Mouse (Mus musculus): ENCODE data around the gene Ehbp1. TPM values are rescaled to one million over a fixed set of nuclear protein-coding genes. Genes with fewer than 3 reads are reported as not detected.

Gene Ehbp1
- polyA plus RNA-seq, 1 experiment = 24.8 TPM

DNA sequence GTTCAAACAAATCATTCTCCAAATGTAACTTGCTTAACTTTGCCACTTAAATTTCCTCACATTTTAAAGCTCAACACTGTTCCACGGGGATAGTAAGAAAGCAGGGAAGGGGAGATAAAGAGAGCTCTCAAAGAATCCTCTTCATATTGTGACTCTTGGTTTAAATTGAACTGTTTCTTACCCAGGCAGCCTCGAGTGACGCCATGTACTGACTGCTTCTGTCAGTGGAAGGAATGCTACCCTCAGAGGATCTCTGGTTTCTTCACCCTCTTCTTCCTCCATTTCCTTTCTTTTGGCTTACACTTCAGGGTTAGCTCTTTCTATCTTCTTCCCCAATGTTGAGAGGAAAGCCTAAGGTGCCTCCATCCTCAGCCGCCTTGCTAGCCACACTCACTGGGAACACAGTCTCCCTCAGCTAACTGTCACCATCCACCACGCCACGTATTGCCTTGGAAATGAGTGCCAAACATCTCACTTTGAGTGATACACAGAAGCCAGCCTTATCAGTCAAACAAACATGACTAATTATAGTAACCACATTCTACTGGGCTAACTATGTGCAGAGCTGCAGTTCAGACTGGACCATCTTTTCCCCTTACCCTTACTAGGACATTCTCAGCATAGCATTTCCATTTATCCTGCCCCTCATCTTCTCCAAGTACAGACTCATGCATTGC lies 171.0 kb downstream of the Ehbp1 start:
- 95% methylated on average over 6 of the region's 6 CpGs for WGBS
- no peak for DNase-seq
- no peaks in the 10 kb centered on the region for H3K27me3 ChIP-seq (ENCODE audit: control insufficient read depth, insufficient read depth, low read length)
- H3K4me3 ChIP-seq (replicated peaks; ENCODE audit: insufficient read depth, low read depth, low read length) = no peak overlapping the region
- H3K4me1 ChIP-seq (ENCODE audit: control insufficient read depth, insufficient read depth, low read length) = no peaks in the 10 kb centered on the region
- TF ChIP-seq CTCF (IDR thresholded peaks at IDR 0.05; ENCODE audit: borderline replicate concordance, insufficient read depth, low read depth, low read length) = no peak
- no peak for TF ChIP-seq POLR2A (IDR thresholded peaks at IDR 0.05; ENCODE audit: borderline replicate concordance, insufficient read depth, low read length)
- H3K27ac ChIP-seq (ENCODE audit: insufficient read depth, low read length) = no peak overlapping the region

DNA sequence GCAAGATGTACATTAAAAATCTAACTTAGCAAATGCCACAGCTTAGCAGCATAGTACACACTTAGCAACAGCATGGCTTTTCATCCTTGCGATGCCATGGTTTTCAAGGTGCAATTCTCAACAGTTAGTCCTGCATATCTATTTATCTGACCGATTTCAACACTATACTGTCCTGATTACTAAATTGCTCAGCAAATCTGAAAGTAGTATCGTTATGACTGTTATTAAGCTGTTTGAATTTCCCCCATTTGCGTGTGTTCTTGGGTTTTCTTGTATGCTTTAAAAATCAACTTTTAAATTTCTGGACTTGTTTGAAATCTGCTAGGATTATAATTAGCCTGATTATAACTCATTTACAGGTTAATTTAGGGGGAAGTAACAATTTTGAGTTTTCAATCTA lies 184.2 kb downstream of the Ehbp1 start:
- Histone ChIP-seq H3K4me3 (replicated peaks; ENCODE audit: insufficient read depth, low read depth, low read length) (no peak overlapping the region), H3K27me3 (ENCODE audit: control insufficient read depth, insufficient read depth, low read length) (no peaks in the 10 kb centered on the region), H3K27ac (ENCODE audit: insufficient read depth, low read length) (no peak overlapping the region), H3K4me1 (ENCODE audit: control insufficient read depth, insufficient read depth, low read length) (no peaks in the 10 kb centered on the region)
- DNase-seq = no peak
- WGBS = 95% methylated on average over 4 of the region's 4 CpGs
- TF ChIP-seq POLR2A (IDR thresholded peaks at IDR 0.05; ENCODE audit: borderline replicate concordance, insufficient read depth, low read length) = no peak
- TF ChIP-seq CTCF (IDR thresholded peaks at IDR 0.05; ENCODE audit: borderline replicate concordance, insufficient read depth, low read depth, low read length) = no peak

DNA sequence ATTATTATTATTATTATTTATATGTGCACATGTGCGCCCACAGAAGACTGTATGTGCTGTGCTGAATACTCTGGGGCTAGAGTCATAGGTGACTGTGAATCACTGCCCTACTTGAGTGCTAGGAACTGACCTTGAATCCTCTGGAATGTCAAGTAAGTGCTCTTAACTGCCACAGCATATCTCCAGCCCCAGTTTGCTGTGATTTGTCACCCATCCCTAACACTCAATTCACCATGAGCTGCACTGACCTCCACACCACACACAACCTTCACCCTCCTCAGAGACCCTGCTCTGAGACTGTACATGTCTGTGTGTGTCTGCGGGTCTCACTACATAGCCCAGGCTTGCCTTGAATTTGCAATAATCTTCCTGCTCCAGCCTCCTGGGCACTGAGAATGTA lies 185.9 kb downstream of the Ehbp1 start:
- H3K4me3 ChIP-seq (replicated peaks; ENCODE audit: insufficient read depth, low read depth, low read length) = no peak overlapping the region
- TF ChIP-seq CTCF (IDR thresholded peaks at IDR 0.05; ENCODE audit: borderline replicate concordance, insufficient read depth, low read depth, low read length) (no peak), POLR2A (IDR thresholded peaks at IDR 0.05; ENCODE audit: borderline replicate concordance, insufficient read depth, low read length) (no peak)
- H3K4me1 ChIP-seq (ENCODE audit: control insufficient read depth, insufficient read depth, low read length) = no peaks in the 10 kb centered on the region
- no peak overlapping the region for H3K27ac ChIP-seq (ENCODE audit: insufficient read depth, low read length)
- WGBS = 100% methylated on average over 2 of the region's 2 CpGs
- no peak for DNase-seq
- H3K27me3 ChIP-seq (ENCODE audit: control insufficient read depth, insufficient read depth, low read length) = no peaks in the 10 kb centered on the region

DNA sequence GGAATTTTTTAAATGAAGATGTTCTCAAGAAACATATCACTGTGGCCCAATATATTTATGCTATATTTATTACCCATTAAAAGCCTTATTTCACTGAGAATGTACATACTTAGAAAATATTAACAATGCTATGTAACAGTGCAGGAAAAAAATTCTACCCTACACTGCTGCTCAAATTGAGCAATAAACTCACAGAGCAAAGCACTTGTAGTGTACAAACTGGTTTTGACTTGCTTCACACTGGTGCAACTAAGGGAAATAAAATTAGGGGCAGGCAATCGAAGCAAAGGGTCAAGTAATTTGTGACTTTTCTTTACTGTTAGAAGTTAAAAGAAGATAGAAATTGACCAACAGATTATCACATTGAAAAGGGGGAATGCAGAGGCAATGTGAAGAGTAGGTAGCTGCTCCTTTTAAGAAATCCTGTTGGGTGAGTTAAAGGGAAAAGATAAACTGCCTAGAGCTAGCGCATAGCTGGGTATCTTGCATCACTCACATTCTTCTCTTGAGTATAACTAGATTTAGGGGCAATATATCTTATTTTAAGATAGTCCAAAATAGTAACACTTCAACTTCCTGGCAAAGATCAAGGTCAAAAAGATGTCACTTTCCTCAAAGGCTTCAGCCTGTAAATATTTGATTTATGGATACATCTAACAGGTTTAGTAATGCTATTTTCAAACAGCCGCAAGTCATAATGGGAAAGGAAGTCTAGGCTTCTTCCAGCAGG lies 186.6 kb downstream of the Ehbp1 start:
- no peak overlapping the region for H3K4me3 ChIP-seq (replicated peaks; ENCODE audit: insufficient read depth, low read depth, low read length)
- H3K27ac ChIP-seq (ENCODE audit: insufficient read depth, low read length) = no peak overlapping the region
- WGBS = 93% methylated on average over 3 of the region's 3 CpGs
- H3K27me3 ChIP-seq (ENCODE audit: control insufficient read depth, insufficient read depth, low read length) = no peaks in the 10 kb centered on the region
- no peaks in the 10 kb centered on the region for H3K4me1 ChIP-seq (ENCODE audit: control insufficient read depth, insufficient read depth, low read length)
- no peak for DNase-seq
- TF ChIP-seq POLR2A (IDR thresholded peaks at IDR 0.05; ENCODE audit: borderline replicate concordance, insufficient read depth, low read length) = no peak
- TF ChIP-seq CTCF (IDR thresholded peaks at IDR 0.05; ENCODE audit: borderline replicate concordance, insufficient read depth, low read depth, low read length) = no peak

DNA sequence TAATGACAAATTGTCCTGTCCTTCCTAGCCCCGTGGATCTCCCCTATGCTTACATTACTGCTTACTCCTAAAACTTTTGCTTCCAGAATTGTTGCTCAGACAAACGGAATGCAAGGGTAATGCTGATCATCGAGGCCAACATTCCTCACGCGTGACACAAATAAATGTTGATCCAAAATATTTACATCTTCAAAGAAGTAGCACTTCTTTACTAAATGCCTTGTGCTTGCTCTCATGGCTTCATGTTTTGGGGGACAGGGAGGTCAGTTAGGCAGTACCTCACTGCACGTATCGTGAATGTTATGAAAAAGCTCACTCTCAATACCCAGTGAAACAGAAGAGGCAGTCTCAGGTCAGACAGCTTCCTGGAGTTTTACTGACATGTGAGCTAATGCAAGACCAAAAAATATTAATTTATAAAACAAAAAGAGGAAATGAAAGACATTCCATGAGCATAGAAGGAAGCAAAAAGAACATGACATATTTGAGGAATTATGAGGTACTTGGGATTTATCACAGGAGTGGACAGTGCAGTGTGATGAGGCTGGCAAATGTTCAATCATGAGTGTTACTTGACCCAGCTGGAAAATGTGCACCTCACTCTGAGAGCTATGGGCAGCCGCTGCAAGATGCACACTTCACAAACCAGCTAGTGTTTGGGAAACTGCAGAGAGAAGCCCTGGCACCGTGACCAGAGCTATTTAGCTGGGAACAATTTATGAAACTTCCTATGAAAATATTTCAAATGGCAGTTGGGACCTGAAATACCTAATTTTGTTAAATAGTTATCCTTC lies 187.4 kb downstream of the Ehbp1 start:
- WGBS = 83% methylated on average over 9 of the region's 9 CpGs
- TF ChIP-seq CTCF (IDR thresholded peaks at IDR 0.05; ENCODE audit: borderline replicate concordance, insufficient read depth, low read depth, low read length) = no peak
- TF ChIP-seq POLR2A (IDR thresholded peaks at IDR 0.05; ENCODE audit: borderline replicate concordance, insufficient read depth, low read length) = no peak

DNA sequence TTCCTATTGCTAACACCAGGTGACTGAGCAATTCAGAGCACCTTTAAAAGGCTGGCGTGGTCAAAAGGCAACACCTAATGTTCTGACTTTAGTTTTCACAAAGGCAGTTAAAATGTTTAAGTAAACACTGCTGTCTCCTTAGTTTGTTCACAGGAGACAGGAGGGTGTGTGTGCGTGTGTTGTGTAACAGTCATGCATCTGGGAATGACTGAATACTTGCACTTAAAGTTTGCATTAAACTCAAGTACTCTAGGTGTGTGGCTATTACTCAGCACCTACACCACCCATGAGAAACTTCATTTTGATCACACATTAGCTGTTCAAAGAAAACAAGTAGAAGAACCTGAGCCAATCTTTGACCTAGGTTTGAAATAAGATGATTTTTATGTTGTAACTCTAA lies 201.4 kb downstream of the Ehbp1 start:
- H3K27ac ChIP-seq (ENCODE audit: insufficient read depth, low read length) = no peak overlapping the region
- no peak for DNase-seq
- no peaks in the 10 kb centered on the region for H3K27me3 ChIP-seq (ENCODE audit: control insufficient read depth, insufficient read depth, low read length)
- no peaks in the 10 kb centered on the region for H3K4me1 ChIP-seq (ENCODE audit: control insufficient read depth, insufficient read depth, low read length)
- TF ChIP-seq CTCF (IDR thresholded peaks at IDR 0.05; ENCODE audit: borderline replicate concordance, insufficient read depth, low read depth, low read length) (no peak), POLR2A (IDR thresholded peaks at IDR 0.05; ENCODE audit: borderline replicate concordance, insufficient read depth, low read length) (no peak)
- 100% methylated on average over 2 of the region's 2 CpGs for WGBS
- no peak overlapping the region for H3K4me3 ChIP-seq (replicated peaks; ENCODE audit: insufficient read depth, low read depth, low read length)

More for the DNA sequence above, 187.4 kb downstream of the Ehbp1 start:
- H3K27ac ChIP-seq (ENCODE audit: insufficient read depth, low read length) = no peak overlapping the region
- H3K4me1 ChIP-seq (ENCODE audit: control insufficient read depth, insufficient read depth, low read length) = no peaks in the 10 kb centered on the region
- H3K4me3 ChIP-seq (replicated peaks; ENCODE audit: insufficient read depth, low read depth, low read length) = no peak overlapping the region
- no peaks in the 10 kb centered on the region for H3K27me3 ChIP-seq (ENCODE audit: control insufficient read depth, insufficient read depth, low read length)
- DNase-seq = no peak

DNA sequence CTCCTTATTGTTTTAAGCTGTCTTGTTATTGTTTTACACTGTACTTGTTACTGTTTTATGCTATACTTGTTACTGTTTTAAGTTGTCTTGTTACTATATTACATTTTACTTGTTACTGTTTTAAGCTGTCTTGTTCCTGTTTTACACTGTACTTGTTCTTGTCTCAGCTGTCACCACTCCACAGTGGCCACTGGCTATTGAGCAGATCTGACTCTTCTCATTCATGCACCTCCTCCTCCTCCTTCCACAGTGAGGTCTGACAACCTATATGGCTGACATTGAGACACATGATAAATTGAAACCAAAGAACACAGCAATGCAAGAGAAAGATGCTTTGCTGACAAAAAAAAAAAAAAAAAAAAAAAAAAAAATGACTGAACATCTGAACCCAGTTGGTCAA lies 203.6 kb downstream of the Ehbp1 start:
- TF ChIP-seq CTCF (IDR thresholded peaks at IDR 0.05; ENCODE audit: borderline replicate concordance, insufficient read depth, low read depth, low read length) = no peak
- no peak for TF ChIP-seq POLR2A (IDR thresholded peaks at IDR 0.05; ENCODE audit: borderline replicate concordance, insufficient read depth, low read length)
- Histone ChIP-seq H3K4me3 (replicated peaks; ENCODE audit: insufficient read depth, low read depth, low read length) (no peak overlapping the region), H3K27ac (ENCODE audit: insufficient read depth, low read length) (no peak overlapping the region), H3K27me3 (ENCODE audit: control insufficient read depth, insufficient read depth, low read length) (no peaks in the 10 kb centered on the region), H3K4me1 (ENCODE audit: control insufficient read depth, insufficient read depth, low read length) (no peaks in the 10 kb centered on the region)
- DNase-seq = no peak
